Mouse (Mus musculus) CD8-positive naive resting alpha-beta T cell, adult 57 days (primary cell): ENCODE results near the gene Gm47985. TPM values are rescaled to one million over a fixed set of nuclear protein-coding genes. Genes with fewer than 3 reads are reported as not detected.

Experiments
- total RNA-seq: library from RNA; stranded (reverse); gene quantifications from one replicate; pipeline ENCODE4 v1.2.4, GENCODE M21; 2023

Gene Gm47985
- total RNA-seq = not detected

GRCm38 (mm10) chr1:151182266-151182665 lies at the start of gene Gm47985:
Gm47985 (plus strand) TSS chr1:151182537.

GRCm38 (mm10) chr1:151192075-151192474 lies 9.7 kb downstream of the Gm47985 start, which contains the start of gene Gm8947:
Gm8947 (plus strand) TSS chr1:151192376.

GRCm38 (mm10) chr1:151198120-151198519 lies 15.8 kb downstream of the Gm47985 start, which contains the start of gene Gm47995:
Gm47995 (plus strand) TSS chr1:151198448.

GRCm38 (mm10) chr1:151203818-151204217 lies 21.5 kb downstream of the Gm47985 start, which contains the start of gene 3110040M04Rik:
3110040M04Rik (plus strand) TSS chr1:151204121.

GRCm38 (mm10) chr1:151209824-151210355 lies 27.6 kb downstream of the Gm47985 start, which contains the start of gene Gm47996:
Gm47996 (plus strand) TSS chr1:151210131.

Other genes with a start within 250 kb of the Gm47985 start
- not detected for gene Hmcn1, start 189.1 kb upstream of the Gm47985 start, total RNA-seq
- gene Gm8947, start 9.8 kb downstream of the Gm47985 start, total RNA-seq = 0.77 TPM
- gene Gm47995, start 15.9 kb downstream of the Gm47985 start, total RNA-seq = not detected
- gene 3110040M04Rik, start 21.6 kb downstream of the Gm47985 start, total RNA-seq = not detected
- gene Gm47996, start 27.6 kb downstream of the Gm47985 start, total RNA-seq = not detected
- gene Ivns1abp, start 161.9 kb downstream of the Gm47985 start, total RNA-seq = 221 TPM
- gene Swt1, start 245.9 kb downstream of the Gm47985 start, total RNA-seq = 43.6 TPM
- gene Trmt1l, start 246.0 kb downstream of the Gm47985 start, total RNA-seq = 35.3 TPM